Mouse (Mus musculus): ENCODE measurements around the gene Mea1.

Gene Mea1

GRCm38 (mm10) chr17:46704887-46705835 lies 26.6 kb downstream of the Mea1 start, which contains the start of gene Ppp2r5d:
Gene Ppp2r5d (minus strand): TSS chr17:46705111.
- peak; percentile 97 to 98 for DNase-seq (ENCODE audit: low spot score in 2 of 2)

- DNase-seq (ENCODE audit: low spot score in 2 of 2) = no peak
Measured at GRCm38 (mm10) chr17:46706375-46707089, 27.9 kb downstream of the Mea1 start.

DNA sequence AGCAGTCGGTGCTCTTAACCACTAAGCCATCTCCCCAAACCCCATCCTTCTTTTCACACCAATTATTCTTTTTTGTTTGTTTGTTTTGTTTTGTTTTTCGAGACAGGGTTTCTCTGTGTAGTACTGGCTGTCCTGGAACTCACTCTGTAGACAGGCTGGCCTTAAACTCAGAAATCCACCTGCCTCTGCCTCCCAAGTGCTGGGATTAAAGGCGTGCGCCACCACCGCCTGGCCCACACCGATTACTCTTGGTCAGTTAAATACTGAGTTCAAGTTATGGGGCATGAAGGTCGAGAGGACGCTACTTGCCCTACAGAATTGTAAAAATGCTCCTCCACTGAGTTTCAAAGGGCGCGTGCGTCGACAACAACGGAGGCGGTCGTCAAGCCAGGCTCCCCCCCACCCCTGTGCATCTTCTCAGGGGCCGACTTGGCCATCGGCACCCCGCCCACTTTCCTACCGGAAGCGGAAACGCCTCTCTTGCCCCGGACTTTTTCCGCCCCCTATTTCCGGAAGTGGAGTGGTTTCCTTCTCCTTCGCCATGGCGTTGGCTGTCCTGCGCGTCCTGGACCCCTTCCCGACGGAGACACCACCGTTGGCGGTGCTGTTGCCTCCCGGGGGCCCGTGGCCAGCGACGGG lies 32.5 kb downstream of the Mea1 start, which contains the start of gene Pex6:
Gene Pex6, plus strand, starts transcription at position 505 of the 639 bp plus-strand sequence.
- peak; percentile 90 to 92 for DNase-seq (ENCODE audit: low spot score in 2 of 2)

DNA sequence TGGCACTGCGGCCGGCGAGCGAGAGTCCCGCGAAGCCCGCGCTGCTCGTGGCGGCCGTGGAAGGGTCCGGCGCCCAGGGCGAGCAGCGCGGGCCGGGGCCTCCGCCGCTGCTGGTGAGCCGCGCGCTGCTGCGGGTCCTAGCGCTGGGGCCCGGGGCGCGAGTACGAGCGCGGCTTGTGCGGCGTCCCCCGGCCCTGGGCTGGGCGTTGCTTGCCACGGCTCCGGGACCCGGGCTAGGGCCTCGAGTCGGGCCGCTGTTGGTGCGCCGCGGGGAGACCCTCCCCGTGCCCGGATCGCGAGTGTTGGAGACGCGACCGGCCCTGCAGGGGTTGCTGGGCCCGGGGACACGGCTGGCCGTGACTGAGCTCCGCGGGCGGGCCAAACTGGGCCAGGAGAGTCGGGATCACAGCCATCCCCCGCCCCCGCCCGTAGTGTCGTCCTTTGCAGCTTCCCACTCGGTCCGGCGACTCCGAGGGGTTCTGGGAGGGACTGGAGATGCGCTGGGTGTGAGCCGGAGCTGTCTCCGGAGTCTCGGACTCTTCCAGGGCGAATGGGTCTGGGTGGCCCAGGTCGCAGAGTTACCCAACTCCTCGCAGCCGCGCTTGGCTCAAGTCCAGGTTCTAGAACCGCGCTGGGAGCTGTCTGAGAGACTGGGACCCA lies 33.1 kb downstream of the Mea1 start:
- no peak for DNase-seq (ENCODE audit: low spot score in 2 of 2)

GRCm38 (mm10) chr17:46712442-46712841 lies 33.8 kb downstream of the Mea1 start:
- no peak for DNase-seq (ENCODE audit: low spot score in 2 of 2)

DNA sequence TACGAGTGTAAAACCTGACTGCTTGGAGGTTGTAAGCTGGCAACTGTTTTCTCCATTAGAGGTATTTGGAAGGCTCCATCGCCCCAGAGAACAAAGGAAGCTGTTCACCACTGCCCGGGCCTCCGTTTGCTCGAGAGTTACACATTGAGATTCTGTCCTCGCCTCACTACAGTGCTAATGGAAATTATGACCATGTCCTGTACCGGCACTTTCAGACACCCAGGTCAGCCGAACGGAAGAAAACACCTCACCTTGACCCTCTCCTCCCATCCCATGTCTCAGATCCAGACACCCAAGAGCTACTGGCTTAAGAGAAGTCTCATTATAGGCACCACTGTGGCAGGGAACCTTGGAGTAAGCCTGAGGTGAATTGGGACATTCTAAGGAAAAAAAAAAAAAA lies 35.3 kb downstream of the Mea1 start:
- no peak for DNase-seq (ENCODE audit: low spot score in 2 of 2)

DNA sequence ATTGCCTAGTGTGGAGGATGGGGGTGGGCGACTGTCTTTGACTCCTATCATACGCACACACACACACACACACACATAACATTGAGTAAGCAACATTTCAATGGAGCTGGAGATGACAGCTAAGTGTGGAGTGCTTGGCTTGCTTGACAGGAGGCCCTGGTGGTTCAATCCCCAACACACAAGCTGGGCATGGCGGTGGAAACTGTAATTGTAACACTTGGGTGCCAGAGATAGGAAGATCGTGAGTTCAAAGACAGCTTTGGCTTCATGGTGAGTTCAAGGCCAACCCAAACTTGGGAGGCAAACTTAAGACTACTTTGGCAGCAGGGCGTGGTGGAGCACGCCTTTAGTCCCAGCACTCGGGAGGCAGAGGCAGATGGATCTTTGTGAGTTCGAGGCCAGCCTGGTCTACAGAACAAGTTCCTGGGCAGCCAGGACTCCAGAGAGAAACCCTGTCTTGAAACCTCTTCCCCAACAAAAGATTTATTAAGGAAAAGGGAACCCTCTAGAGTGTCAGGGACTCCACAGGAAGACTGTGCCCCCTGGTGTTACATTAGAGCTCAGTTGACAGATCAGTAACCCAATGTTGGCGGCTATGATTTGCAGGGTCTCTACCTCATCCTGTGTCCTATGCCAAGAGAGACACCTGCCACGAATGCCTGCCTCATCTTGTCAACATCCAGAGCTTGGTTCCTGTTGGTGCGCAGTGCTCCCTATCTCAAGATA lies 36.3 kb downstream of the Mea1 start:
- no peak for DNase-seq (ENCODE audit: low spot score in 2 of 2)

DNA sequence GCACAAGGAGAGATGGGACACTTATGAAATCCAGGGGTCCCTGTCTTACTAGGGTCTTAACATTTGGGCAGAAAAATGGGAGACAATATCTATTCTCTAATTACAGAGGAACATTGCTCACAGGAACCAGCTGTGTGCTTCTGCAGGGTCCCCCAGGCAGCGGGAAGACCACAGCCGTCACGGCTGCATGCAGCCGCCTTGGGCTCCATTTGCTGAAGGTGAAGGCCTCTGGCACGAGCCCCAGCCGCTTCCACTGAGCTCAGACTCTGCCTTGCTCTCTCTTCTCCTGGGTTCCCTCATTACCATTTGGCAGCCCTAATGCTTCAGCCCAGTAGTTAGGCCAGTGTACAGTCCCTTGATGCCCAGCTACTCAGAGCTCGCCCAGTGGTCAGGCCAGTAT lies 42.5 kb downstream of the Mea1 start:
- DNase-seq (ENCODE audit: low spot score in 2 of 2) = no peak

- DNase-seq (ENCODE audit: low spot score in 2 of 2) = no peak
Measured at GRCm38 (mm10) chr17:46724477-46725084, 46.0 kb downstream of the Mea1 start.

GRCm38 (mm10) chr17:46725273-46725672 lies 46.7 kb downstream of the Mea1 start:
- DNase-seq (ENCODE audit: low spot score in 2 of 2) = no peak

- DNase-seq (ENCODE audit: low spot score in 2 of 2) = no peak
Measured at GRCm38 (mm10) chr17:46725731-46726645, 47.4 kb downstream of the Mea1 start.

DNA sequence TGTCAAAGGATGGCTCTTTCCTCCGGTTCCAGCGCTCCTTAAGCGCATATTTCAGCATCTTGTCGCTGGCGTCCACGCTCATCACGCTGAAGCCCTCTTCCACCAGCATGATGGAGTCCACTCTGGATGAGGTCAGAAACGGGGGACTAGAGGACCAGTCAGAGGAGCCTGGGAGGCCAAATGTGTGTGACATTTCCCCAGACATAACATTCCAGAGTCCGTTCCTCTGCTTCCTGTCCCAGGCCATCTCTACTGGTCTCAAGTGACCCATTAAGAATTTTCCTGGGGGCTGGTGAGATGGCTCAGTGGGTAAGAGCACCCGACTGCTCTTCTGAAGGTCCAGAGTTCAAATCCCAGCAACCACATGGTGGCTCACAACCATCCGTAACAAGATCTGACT lies 48.7 kb downstream of the Mea1 start:
- no peak for DNase-seq (ENCODE audit: low spot score in 2 of 2)

- no peak for DNase-seq (ENCODE audit: low spot score in 2 of 2)
Measured at GRCm38 (mm10) chr17:46728021-46728420, 49.4 kb downstream of the Mea1 start.

DNA sequence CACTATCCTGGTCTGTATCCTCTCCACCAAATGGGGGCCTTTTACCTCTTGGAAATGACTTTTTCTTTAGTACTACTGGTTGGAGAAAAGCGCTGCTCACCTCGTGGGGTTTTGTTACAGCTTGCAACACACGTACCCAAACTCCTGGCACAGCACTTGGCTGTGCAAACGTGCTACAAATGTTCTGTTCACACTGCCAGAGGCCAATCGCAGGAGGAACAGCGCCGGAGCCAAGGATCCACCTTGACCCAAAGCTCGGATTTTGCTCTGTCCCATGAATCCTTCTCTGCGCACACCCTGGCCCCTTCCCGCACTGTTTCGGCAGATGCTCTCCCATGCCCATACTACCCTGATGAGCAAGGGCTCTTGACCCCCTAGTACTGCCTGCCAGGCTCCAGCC lies 49.9 kb downstream of the Mea1 start:
- no peak for DNase-seq (ENCODE audit: low spot score in 2 of 2)

DNA sequence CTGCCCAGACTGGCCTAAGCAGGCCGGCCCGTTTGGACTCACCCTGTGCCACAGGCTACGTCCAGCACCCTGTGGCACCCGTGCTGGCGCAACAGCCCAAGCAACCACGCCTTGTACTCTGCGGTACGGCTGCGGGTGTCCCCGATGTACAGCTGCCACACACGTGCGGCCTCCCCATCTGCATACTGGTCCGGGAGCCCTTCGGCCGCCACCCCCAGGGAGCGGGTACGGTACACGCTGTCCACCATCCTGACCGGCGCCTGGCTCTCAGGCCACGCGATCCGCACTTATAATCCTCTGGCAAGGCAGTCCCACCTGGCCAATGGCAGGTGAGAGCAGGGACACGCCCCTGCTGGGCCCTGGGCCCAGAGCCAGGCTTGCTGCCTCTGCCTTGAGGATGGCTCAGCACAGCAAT lies 50.3 kb downstream of the Mea1 start, which contains the start of gene Gnmt:
Gene Gnmt, minus strand, starts transcription at position 265 of the 415 bp plus-strand sequence.
- no peak for DNase-seq (ENCODE audit: low spot score in 2 of 2)
